Mouse (Mus musculus) kidney, postnatal 14 days (tissue): Measurements from ENCODE around the gene Ddt.

Experiments used
- DNase-seq: peaks from one replicate; pipeline ENCODE4 v3.0.0; 2022; ENCODE audit warnings: mixed read lengths

The Ddt gene

DNA sequence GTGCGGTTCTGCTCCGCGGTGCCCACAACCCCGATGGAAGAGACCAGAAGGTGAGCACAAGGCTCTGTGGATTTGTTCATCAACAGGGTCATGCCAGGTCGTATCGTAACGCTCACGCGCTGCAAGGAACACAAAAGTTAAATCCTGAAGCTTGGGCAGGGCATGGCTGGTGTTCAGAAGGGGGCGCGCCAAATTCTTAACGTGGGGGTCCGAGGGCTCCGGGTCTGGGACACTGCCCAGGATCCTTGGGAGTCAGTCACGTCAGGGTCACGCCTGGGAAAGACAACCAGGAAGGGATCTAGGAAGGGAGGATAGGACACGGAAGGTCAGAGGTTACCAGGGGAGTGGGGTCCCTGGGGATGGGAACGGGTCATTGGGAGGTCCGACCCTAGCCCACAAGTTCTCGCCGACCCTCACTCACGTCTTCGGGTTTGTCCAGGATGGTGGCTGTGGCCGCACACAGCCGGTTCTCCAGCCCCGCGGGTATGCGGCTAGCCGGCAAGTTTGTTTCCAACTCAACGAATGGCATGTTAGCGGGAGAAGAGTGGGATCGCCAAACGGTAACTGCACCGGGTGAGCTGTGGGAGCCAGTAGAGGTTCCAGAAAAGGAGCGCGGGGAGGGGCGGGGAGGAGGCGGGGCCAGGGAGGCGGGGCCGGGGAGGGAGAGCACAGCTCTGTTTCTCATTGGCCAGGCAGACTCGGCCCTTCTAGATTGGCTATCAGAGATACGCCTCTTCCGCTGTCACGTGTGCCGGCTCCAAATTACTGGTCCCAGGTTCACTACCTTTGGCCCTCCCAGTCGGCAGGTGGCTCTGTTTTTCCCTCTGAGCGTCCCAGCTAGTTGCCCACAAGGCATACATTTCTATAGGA, at the start of gene Ddt:
Gene Ddt (minus strand): TSS at position 620 of the 870 bp plus-strand sequence.
- peak; percentile 94 for DNase-seq

GRCm38 (mm10) chr10:75822443-75822842, 49.2 kb upstream of the Ddt start, which contains the start of gene Gstt4:
Gene Gstt4, minus strand, starts transcription at chr10:75822543.
- DNase-seq, result no peak

- no peak for DNase-seq
Observed at GRCm38 (mm10) chr10:75819882-75820281, 46.7 kb upstream of the Ddt start.

GRCm38 (mm10) chr10:75818641-75819040, 45.4 kb upstream of the Ddt start:
- no peak for DNase-seq

GRCm38 (mm10) chr10:75804217-75804616, 31.0 kb upstream of the Ddt start:
- DNase-seq, result no peak

DNA sequence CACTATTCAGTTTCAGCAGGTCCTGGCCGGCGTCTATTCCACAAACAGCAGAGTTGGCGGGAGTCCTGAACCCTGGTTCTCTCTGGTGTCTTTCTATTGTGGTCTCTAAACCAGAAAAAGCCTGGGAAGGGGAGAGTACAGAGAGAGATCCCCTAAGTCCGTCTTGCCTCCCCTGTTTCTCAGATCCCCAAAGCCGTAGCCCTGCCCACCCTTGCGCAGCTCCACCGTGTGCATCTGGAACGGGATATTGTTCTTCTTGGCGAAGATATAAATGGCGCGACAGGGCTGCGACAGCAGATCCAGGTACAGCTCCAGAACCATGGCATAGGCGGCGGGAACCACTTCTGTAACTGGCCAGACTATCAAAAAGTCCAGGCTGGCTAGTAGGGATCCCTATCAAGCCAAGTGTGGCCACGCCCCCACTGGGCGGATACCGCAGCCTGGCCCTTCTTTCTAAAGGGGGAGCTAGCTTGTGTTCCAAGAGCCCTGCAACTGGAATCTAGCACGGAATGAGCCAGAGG, 25.0 kb upstream of the Ddt start, which contains the start of gene Gstt1:
Gene Gstt1 (minus strand): TSS at position 409 of the 521 bp plus-strand sequence.
- DNase-seq, result peak; percentile 77

DNA sequence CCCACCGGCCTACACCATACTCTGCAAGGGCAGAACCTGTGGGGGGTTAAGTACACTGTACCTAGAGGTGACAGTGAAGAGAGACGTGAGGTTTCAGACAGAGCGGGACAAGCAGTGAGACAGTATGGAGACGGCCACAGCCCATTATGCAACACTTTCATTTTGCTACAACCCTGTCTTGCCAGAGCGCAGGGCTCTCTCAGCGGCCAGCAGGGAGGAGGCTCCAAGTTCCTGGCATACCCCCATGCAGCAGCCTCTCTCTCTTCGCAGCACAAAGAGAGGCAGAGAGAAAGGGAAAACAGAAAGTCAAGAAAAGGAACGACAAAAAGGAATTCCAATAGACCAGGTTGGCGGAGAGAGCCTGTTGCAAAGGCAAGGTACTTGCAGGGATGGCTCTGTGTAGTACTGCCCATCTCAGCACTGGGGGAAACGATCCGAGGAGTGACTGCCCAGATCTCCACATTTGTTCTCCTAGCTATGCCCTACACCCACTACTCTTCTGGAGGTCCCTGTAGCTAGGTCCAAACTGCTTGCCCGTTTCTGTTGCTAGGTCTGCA, 24.5 kb upstream of the Ddt start:
- peak; percentile 64 for DNase-seq

GRCm38 (mm10) chr10:75796731-75797516, 23.7 kb upstream of the Ddt start:
- peak; percentile 21 for DNase-seq

DNA sequence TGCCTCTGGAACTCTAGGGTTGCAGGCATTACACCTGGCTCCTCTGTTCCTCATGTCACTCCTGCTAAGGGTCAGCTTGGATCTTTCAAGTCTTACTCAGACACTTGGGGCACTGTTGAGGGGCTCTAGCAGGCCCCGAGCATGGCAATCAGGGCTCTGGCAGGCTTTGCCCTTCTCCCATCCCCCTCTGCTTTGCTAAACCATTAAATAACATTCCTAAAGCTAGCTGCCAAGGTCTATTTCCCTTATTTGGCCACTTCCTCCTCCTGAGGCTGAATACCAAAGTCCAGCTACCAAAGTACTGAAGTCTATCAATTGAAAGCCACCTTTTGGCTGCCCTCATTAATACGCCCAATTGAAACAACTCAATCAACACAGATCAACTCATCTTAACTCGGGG, 21.7 kb upstream of the Ddt start:
- DNase-seq, result peak; percentile 74

DNA sequence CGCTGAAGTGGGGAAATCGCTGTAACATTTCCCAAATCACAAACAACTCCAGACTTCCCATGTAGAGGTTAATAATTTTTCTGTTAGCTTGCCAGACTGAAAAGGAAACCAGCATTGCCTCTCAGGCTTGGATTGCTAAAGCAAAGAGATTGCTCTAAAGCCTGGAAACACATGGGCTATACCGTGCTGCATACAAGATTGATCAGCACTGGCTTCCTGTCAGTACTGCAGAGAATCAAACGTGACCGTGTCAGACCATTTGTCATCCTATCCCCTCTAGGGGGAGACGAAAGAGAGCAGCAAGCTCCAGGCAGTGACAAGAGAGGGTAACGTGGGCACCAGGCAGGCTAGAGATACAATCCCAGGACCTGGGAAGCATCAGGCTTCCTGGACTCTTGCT, 17.6 kb upstream of the Ddt start:
- no peak for DNase-seq

- peak; percentile 72 for DNase-seq
Observed at GRCm38 (mm10) chr10:75789841-75790240, 16.6 kb upstream of the Ddt start.

DNA sequence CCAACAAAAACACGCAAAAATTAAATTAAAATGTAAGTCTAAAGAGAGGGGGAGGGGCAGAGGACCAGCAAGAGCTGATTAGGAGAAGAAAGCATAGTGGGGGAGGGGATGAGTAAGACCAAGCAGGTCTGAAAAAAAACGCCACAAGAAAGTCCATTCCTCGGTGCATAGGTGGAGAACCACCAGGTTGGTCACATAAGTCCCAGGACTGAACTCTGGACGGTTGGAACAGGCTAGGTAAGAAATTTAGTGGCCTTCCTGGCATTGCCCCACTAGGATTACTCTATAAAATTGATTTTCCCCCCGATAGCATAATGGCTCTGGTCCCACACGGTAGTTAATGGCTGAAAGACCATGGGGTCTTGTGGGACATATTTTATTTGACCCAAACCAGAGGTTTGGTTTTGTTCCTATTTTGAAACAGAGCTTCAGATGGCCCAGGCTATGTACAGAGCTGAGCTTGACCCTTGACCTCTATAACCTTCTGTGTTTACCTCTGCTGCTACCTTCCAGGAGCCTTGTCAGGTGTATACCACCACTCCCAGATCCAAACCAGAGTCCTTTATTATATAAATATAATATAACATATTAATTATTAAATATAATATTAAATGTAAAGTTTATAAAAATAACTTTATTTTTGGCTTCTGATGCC, 16.0 kb upstream of the Ddt start:
- no peak for DNase-seq

DNA sequence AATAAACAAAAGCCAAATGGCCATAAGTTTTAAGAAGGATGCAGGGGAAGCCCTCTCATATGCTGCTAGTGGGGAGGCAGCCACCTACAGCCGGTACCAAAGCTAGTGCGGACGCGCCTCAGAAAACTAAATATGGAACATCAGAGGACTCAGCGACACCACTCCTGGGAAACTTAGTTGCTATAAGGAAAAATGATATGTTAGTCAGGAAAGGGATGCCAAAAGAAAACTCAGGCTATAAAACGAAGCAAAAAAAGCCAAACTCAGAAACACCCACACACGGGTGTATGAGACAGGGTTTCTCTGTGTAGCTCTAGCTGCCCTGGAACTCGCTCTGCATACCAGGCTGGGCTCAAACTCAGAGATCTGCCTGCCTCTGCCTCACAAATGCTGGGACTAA, 15.1 kb upstream of the Ddt start:
- no peak for DNase-seq

GRCm38 (mm10) chr10:75785442-75785841, 12.2 kb upstream of the Ddt start:
- no peak for DNase-seq

- DNase-seq, result peak; percentile 89
Observed at GRCm38 (mm10) chr10:75780769-75781578, 7.8 kb upstream of the Ddt start, which contains the start of the genes Gm20441 and Gstt3. Gene Gm20441, minus strand, starts transcription at chr10:75780954. Gene Gstt3, minus strand, starts transcription at chr10:75781414.

DNA sequence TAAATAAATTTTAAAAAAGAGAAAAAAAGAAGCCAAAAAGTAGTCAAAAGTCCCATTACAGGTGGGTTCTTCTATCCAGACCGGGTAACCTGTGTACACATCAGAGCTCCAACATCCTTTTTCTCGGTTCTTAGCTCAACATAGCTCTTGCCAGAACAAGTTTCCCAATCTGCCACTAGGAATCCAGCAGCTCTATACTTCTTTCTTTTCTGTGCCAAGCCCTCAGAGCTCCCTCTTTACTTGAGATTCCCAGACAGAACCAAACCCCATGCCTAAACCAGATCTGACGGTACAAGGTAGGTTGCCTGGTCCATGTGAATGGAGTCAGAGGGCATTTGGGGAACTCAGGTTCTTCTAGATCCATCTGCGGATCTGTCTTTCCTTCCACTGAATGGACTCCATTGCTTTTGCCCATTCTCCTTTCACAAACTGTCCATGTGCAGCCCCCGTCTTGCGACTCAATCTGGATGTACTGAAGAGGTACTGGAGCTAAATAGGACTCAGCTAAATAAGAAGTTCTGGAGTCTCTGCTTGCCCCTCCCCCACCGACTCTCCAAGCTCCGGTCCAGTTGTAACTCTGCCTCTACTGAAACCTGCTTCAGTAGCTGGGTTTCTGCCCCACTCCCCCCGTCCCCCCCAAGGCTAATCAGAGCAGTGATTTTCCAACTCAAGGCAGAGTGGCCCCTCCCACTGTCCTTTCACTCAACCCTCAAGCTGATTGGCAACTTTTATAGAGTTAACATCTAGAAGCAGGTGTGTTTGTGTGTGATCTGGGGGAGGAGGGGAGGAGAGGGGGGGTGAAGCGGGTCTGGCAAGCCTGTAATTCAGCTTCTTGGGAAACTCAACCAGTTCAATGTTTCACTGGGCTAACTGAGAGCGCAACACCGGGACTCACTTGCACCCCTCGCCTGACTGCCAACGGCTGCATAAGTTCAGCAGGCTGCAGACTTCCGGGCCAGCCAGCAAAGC, 6.3 kb upstream of the Ddt start:
- DNase-seq, result peak; percentile 65

GRCm38 (mm10) chr10:75777885-75778284, 4.7 kb upstream of the Ddt start:
- DNase-seq, result no peak

GRCm38 (mm10) chr10:75776562-75776961, 3.3 kb upstream of the Ddt start:
- DNase-seq, result no peak

GRCm38 (mm10) chr10:75774587-75774986, 1.4 kb upstream of the Ddt start:
- no peak for DNase-seq

- no peak for DNase-seq
Observed at GRCm38 (mm10) chr10:75774102-75774501, 888 bp upstream of the Ddt start.
